Mouse (Mus musculus) embryonic facial prominence, embryonic 15.5 days (tissue): ENCODE results near the gene Nanos3. TPM values are rescaled to one million over a fixed set of nuclear protein-coding genes. Genes with fewer than 3 reads are reported as not detected.

ENCODE experiments used
- ATAC-seq: fragments of 200-750 bp; cut with Nextera tagmentation; 2 replicates; pipeline ENCODE4 v1.8.0; 2017; ENCODE audit warnings: low read depth, moderate TSS enrichment; ENCODE audit not compliant: insufficient number of reproducible peaks, low FRiP score, low TSS enrichment
- H3K27ac ChIP-seq: fragments of 300-500 bp; sonication (generic); replicated peaks from 2 replicates; pipeline ENCODE4 v1.5.1; 2015; ENCODE audit warnings: mild to moderate bottlenecking, inconsistent platforms
- H3K27me3 ChIP-seq: fragments of 300-500 bp; sonication (generic); 2 replicates; pipeline ENCODE4 v1.6.1; 2015; ENCODE audit warnings: inconsistent platforms
- H3K36me3 ChIP-seq: fragments of 300-500 bp; sonication (generic); 2 replicates; pipeline ENCODE4 v1.6.1; 2015; ENCODE audit warnings: mild to moderate bottlenecking, inconsistent platforms
- H3K4me1 ChIP-seq: fragments of 300-500 bp; sonication (generic); 2 replicates; pipeline ENCODE4 v1.6.1; 2015; ENCODE audit warnings: inconsistent platforms
- H3K4me2 ChIP-seq: fragments of 300-500 bp; sonication (generic); replicated peaks from 2 replicates; pipeline ENCODE4 v1.6.1; 2015; ENCODE audit warnings: mild to moderate bottlenecking, inconsistent platforms
- H3K4me3 ChIP-seq: fragments of 300-500 bp; sonication (generic); replicated peaks from 2 replicates; pipeline ENCODE4 v1.5.1; 2015; ENCODE audit warnings: mild to moderate bottlenecking, inconsistent platforms
- H3K9ac ChIP-seq: fragments of 300-500 bp; sonication (generic); 2 replicates; pipeline ENCODE4 v1.6.1; 2015; ENCODE audit warnings: inconsistent platforms
- H3K9me3 ChIP-seq: fragments of 300-500 bp; sonication (generic); replicated peaks from 2 replicates; pipeline ENCODE4 v1.6.1; 2016; ENCODE audit warnings: inconsistent platforms
- WGBS: fragments of 180-500 bp; shearing (Covaris S2); methylation state at CpG from one replicate; pipeline ENCODE4 v1.1.7; 2015; 5-methylcytosine and 5-hydroxymethylcytosine counted together
- polyA plus RNA-seq: library from polyadenylated mRNA; unstranded; fragments of >200 nt; fragmentation: Nextera tagmentation; extraction: Ambion mirVana; gene quantifications from 2 replicates; pipeline ENCODE4 v1.2.1, GENCODE M21; 2015

Nanos3 gene
- polyA plus RNA-seq, 1 experiment from 2014 or later, result 4.0 TPM

DNA sequence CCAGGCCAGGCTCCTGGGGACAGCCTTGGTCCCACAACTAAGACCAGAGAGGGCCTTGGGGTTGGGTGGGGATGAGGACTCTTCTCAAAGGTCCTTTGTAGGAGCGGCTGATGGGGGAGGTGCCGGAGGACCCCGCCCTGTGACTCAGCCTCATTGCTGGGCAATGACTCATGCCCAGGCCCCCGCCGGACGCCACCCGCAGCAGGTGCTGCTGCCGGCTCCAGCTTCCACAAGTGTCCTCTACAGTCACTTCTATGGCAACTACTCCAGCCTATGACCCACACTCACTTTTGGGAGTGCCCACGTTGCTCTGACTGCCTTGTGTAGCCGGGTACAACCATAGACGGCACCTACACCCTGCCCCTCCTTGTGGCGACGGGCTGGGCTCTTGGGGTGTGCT is 7.0 kb upstream of the Nanos3 start:
- WGBS, result 14% methylated on average over 13 of the region's 13 CpGs
- Histone ChIP-seq H3K9me3 (no peaks in the 10 kb centered on the region), H3K27me3 (no peaks in the 10 kb centered on the region), H3K4me2 (peak overlapping the region; percentile 50), H3K4me1 (peaks cover 28% of the 10 kb centered on the region), H3K9ac (no peak overlapping the region), H3K27ac (peak overlapping the region; percentile 94), H3K36me3 (no peaks in the 10 kb centered on the region), H3K4me3 (peak overlapping the region; percentile 31)
- peak; percentile 83 for ATAC-seq

DNA sequence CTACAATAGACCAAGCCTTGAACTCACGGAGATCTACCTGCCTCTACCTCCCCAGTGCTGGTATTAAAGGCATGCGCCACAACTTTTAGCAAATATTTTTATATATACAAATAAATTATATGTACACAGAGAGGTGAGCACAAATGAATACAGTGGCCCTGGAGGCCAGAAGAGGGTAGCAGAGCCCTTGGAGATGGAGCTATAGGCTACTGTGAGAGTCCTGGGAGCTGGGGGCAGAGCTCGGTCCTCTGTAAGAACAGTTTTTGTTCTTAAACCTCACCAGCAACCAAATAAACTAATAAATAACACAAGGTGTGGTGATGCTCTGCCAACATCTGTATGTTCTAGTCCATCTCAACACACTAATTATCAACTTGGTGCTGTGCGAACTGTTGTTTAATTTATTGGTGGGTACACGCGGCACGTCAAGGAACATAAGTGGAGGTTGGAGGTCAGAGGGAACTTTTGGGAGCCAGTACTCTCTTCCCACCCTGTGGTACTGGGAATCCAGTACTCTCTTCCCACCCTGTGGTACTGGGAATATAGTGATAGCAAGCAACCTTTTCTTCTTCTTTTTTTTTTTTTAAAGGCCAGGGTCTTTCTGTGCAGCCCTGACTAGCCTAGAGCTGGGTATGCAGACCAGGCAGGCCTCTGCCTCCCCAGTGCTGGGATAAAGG is 5.3 kb upstream of the Nanos3 start:
- Histone ChIP-seq H3K4me2 (no peak overlapping the region), H3K36me3 (no peaks in the 10 kb centered on the region), H3K9me3 (no peaks in the 10 kb centered on the region), H3K9ac (no peak overlapping the region), H3K4me1 (peaks cover 32% of the 10 kb centered on the region), H3K27me3 (no peaks in the 10 kb centered on the region), H3K4me3 (no peak overlapping the region), H3K27ac (peak overlapping the region; percentile 94; the same call in 1 of the 2 replicates)
- ATAC-seq, result no peak
- 86% methylated on average over 7 of the region's 7 CpGs for WGBS

DNA sequence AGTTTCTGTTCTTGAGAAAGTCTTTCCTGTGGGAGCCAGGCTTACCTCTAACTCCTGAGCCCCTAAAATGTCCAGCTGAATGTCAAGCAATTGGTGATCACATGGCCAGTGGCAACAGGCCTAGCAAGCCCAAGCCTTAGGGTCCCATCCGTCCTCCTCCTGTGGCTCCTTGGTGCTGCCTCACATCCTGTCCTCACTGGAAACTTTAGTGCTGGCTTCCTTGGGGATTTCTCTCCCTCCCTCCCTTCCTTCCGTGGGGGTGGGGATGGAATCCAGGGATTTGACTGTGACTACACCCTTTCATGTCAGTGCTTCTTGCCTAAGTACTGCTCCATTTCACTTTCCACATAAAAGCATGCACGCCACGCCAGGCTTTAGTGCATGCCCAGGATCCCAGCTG is 4.6 kb upstream of the Nanos3 start:
- WGBS, result 44% methylated on average over 4 of the region's 4 CpGs
- H3K4me2 ChIP-seq, result no peak overlapping the region
- H3K36me3 ChIP-seq, result no peaks in the 10 kb centered on the region
- no peaks in the 10 kb centered on the region for H3K9me3 ChIP-seq
- H3K27me3 ChIP-seq, result no peaks in the 10 kb centered on the region
- peaks cover 37% of the 10 kb centered on the region for H3K4me1 ChIP-seq
- no peak for ATAC-seq
- H3K4me3 ChIP-seq, result no peak overlapping the region
- no peak overlapping the region for H3K9ac ChIP-seq
- 0 out of 2 replicates have a peak overlapping the region, but pooled peaks have one; percentile 7 for H3K27ac ChIP-seq

- H3K27ac ChIP-seq, result no peak overlapping the region
- no peaks in the 10 kb centered on the region for H3K27me3 ChIP-seq
- H3K9me3 ChIP-seq, result no peaks in the 10 kb centered on the region
- no peak for ATAC-seq
- 83% methylated on average over 10 of the region's 10 CpGs for WGBS
- no peak overlapping the region for H3K9ac ChIP-seq
- H3K36me3 ChIP-seq, result no peaks in the 10 kb centered on the region
- H3K4me2 ChIP-seq, result no peak overlapping the region
- no peak overlapping the region for H3K4me3 ChIP-seq
- H3K4me1 ChIP-seq, result peaks cover 44% of the 10 kb centered on the region
Observed at GRCm38 (mm10) chr8:84188671-84189070, 3.7 kb upstream of the Nanos3 start.

DNA sequence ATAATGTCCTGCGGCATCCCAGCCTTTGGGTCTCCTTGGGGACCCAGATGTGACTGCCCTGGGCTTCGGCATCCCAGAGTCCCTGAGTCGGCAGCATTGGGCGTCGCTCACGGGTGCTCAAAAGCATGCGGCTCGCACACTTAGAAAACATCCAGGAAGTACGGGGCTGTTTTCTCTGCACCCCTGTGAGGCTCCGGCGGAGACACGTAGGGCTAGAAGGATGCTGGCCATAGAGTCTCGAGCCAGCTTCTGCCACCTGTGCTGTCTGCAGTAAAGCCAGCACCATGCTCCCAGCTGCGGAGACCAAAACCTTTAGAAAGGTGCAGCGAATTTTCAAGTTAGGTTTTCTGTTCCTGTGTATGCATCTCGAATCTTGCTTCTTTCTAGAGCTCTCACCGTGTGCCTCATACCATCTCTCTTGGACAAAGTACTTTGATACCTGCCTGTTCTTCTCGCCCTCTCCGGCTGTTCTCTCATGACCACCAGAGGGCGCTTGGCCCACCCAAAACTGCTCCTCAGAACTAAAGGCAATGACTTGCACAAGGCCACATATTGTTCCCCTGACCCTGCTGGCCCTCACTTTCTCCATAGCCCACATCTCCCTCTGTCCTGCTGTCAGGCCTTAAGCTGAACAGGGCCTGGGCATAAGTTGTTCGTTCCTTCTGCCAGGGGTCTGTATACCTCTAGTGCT is 2.2 kb upstream of the Nanos3 start:
- peak overlapping the region; percentile 39 for H3K4me3 ChIP-seq
- H3K9ac ChIP-seq, result peak overlapping the region; percentile 28
- no peaks in the 10 kb centered on the region for H3K27me3 ChIP-seq
- H3K27ac ChIP-seq, result peak overlapping the region; percentile 85
- H3K4me2 ChIP-seq, result peak overlapping the region; percentile 87
- no peak for ATAC-seq
- WGBS, result 3% methylated on average over 21 of the region's 21 CpGs
- peaks cover 40% of the 10 kb centered on the region for H3K4me1 ChIP-seq
- no peaks in the 10 kb centered on the region for H3K9me3 ChIP-seq
- no peaks in the 10 kb centered on the region for H3K36me3 ChIP-seq

DNA sequence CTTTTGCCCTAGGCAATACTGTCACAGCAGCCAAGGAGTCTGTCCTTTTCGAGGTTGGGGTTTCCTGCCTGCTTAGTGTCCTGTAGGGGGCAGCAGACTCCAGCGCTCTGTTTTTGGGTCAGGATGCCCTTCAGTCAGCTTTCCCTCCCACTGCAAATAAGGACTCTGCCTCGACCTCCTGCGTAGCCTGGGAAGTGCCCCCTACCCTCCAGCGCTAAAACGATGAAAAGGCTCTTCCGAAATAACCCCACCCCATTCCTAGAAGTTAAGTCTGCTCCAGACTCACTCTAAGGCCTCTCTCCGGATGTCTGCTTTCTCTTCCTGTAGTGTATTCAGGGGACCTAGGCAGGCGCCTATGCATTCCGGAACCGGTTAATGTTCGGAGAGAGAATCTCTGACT is 1.5 kb upstream of the Nanos3 start:
- H3K9ac ChIP-seq, result peak overlapping the region; percentile 28
- peaks cover 40% of the 10 kb centered on the region for H3K4me1 ChIP-seq
- under 1% methylated on average over 12 of the region's 12 CpGs for WGBS
- no peaks in the 10 kb centered on the region for H3K27me3 ChIP-seq
- peak; percentile 22; the same call in 1 of the 2 replicates for ATAC-seq
- peak overlapping the region; percentile 87 for H3K4me2 ChIP-seq
- H3K9me3 ChIP-seq, result no peaks in the 10 kb centered on the region
- peak overlapping the region; percentile 85 for H3K27ac ChIP-seq
- H3K4me3 ChIP-seq, result peak overlapping the region; percentile 39
- no peaks in the 10 kb centered on the region for H3K36me3 ChIP-seq

GRCm38 (mm10) chr8:84184085-84185043 is 653 bp downstream of the Nanos3 start:
- no peak; the same call in 1 of the 2 replicates for ATAC-seq
- peak overlapping the region; percentile 71 for H3K4me3 ChIP-seq
- H3K4me2 ChIP-seq, result peak overlapping the region; percentile 85
- H3K4me1 ChIP-seq, result peaks cover 58% of the 10 kb centered on the region
- no peaks in the 10 kb centered on the region for H3K9me3 ChIP-seq
- H3K27me3 ChIP-seq, result no peaks in the 10 kb centered on the region
- peak overlapping the region; percentile 92 for H3K9ac ChIP-seq
- H3K36me3 ChIP-seq, result no peaks in the 10 kb centered on the region
- H3K27ac ChIP-seq, result peak overlapping the region; percentile 90
- WGBS, result 13% methylated on average over 21 of the region's 21 CpGs

DNA sequence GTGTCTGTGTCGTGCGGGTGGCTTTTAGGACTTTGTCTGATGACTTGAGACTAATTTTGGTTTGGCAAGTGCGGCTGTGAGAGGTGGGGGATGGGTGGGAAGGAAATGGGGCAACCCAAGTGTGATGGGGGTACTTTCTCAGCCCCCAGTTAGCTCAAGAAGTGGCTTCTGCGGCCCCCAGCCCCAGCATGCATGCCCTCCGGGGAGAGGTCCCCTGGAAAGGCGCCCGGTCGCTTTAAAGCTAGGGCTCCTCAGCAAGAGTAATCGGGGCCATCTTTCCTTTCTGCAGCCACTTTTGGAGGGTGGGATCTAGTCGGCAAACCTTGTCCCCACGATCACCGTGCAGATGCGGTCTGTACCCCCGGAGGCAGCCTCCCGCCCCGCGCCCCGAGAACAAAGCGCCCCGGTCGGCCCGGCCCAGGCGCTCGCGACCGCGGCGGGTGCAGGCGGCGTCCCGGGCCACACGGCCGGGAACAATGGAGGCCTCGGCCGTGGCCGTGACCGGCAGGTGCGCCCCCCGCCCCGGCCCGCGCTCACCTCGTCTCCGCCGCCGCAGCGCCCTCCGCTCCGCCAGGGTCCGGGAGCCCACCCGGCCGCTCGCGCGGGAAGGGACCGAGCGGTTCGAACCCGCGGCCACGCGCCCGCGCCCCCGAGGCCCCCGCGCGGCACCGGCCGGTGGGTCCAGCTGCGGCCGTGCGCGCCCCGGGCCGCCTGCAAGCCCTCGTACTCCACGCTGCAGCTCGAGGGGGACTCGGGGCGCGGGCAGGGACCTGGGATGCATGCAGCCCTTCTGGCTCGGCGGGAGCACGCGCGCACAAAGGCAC is 1.5 kb downstream of the Nanos3 start:
- Histone ChIP-seq H3K4me2 (peak overlapping the region; percentile 85), H3K4me3 (peak overlapping the region; percentile 71), H3K36me3 (0 out of 2 replicates have a peak, but pooled peaks cover 2% of the 10 kb centered on the region), H3K9me3 (no peaks in the 10 kb centered on the region), H3K27me3 (no peaks in the 10 kb centered on the region), H3K27ac (peak overlapping the region; percentile 90), H3K9ac (peak overlapping the region; percentile 92), H3K4me1 (peaks cover 59% of the 10 kb centered on the region)
- WGBS, result under 1% methylated on average over 77 of the region's 87 CpGs
- peak; percentile 26; the same call in 1 of the 2 replicates for ATAC-seq

GRCm38 (mm10) chr8:84182833-84183232 is 2.2 kb downstream of the Nanos3 start:
- Histone ChIP-seq H3K36me3 (0 out of 2 replicates have a peak, but pooled peaks cover 3% of the 10 kb centered on the region), H3K4me1 (peaks cover 59% of the 10 kb centered on the region), H3K4me2 (peak overlapping the region; percentile 85), H3K27me3 (no peaks in the 10 kb centered on the region), H3K9me3 (no peaks in the 10 kb centered on the region), H3K9ac (peak overlapping the region; percentile 92; the same call in 1 of the 2 replicates), H3K27ac (peak overlapping the region; percentile 90), H3K4me3 (peak overlapping the region; percentile 71)
- 42% methylated on average over 4 of the region's 4 CpGs for WGBS
- ATAC-seq, result no peak

- WGBS, result 3% methylated on average over 16 of the region's 16 CpGs
Observed at GRCm38 (mm10) chr8:84180530-84181190, 4.4 kb downstream of the Nanos3 start.

More at GRCm38 (mm10) chr8:84180530-84181190, 4.4 kb downstream of the Nanos3 start:
- Histone ChIP-seq H3K9me3 (no peaks in the 10 kb centered on the region), H3K4me1 (peaks cover 57% of the 10 kb centered on the region), H3K36me3 (0 out of 2 replicates have a peak, but pooled peaks cover 3% of the 10 kb centered on the region), H3K4me3 (peak overlapping the region; percentile 23), H3K9ac (0 out of 2 replicates have a peak overlapping the region, but pooled peaks have one; percentile 18), H3K4me2 (peak overlapping the region; percentile 40), H3K27me3 (no peaks in the 10 kb centered on the region), H3K27ac (peak overlapping the region; percentile 63; the same call in 1 of the 2 replicates)
- ATAC-seq, result peak; percentile 44; the same call in 1 of the 2 replicates
